Mouse (Mus musculus): ENCODE results near the gene Washc4. TPM values are rescaled to one million over a fixed set of nuclear protein-coding genes. Genes with fewer than 3 reads are reported as not detected.

Washc4 gene
- polyA plus RNA-seq, 1 experiment from 2014 or later, result 36.6 TPM

DNA sequence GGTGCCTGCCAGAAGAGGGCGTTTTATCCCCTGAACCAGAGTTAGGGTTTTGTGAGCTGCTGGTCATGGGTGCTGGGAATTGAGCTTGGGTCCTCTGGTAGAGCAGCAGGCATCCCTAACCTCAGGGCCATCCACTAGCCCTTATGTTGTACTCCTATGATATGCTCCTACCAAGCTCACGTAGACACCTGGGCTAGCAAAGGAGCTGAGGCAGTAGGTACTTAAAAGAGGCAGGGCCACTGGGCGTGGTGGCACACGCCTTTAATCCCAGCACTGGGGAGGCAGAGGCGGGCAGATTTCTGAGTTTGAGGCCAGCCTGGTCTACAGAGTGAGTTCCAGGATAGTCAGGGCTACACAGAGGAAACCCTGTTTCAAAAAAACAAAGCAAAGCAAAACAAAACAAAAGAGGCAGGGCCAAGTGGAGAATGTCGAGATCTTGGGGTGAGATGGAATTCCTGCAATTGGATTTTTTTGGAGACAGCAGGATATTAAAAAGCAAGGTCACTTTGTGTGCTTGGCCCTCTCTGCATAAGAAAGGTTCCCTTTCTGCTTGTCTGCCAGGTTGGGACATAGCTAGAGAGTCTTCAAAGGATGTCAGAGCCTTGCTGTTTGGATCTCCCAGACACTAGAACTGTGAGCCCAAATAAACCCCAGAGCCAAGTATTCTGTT lies 4.1 kb upstream of the Washc4 start:
- Histone ChIP-seq H3K4me3 (no peak overlapping the region), H3K27me3 (no peaks in the 10 kb centered on the region; the same call in 1 of the 2 replicates), H3K4me2 (no peak overlapping the region), H3K9ac (no peak overlapping the region), H3K36me3 (no peaks in the 10 kb centered on the region), H3K9me3 (no peaks in the 10 kb centered on the region), H3K27ac (replicated peaks) (peak overlapping the region; percentile 56; the same call in 1 of the 2 replicates), H3K4me1 (replicated peaks) (peaks cover 8% of the 10 kb centered on the region)
- 76% methylated on average over 6 of the region's 6 CpGs for WGBS
- ATAC-seq (ENCODE audit: low read depth), result no peak

DNA sequence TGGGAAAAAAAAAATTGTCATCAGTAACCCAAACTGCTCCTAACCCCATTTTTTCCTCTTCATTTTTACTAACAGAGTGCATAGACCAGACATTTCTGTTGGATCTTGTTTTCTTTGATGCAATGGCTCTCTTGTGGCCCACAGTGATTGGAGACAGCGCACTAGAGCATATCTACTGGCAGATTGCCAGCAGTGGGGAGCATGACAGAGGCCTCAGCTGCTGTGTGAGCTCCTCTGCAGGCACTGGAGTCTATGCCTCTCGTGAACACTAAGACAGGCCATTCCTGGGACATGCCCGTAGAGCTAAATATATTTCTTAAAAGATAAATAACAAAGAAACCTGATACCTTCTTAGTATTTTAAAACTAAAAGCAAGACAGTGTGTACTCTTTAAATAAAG lies 3.5 kb upstream of the Washc4 start:
- H3K4me1 ChIP-seq (replicated peaks), result peaks cover 14% of the 10 kb centered on the region
- no peak overlapping the region for H3K4me2 ChIP-seq
- H3K9ac ChIP-seq, result no peak overlapping the region
- peak; percentile 32; the same call in 1 of the 2 replicates for ATAC-seq (ENCODE audit: low read depth)
- WGBS, result 40% methylated on average over 3 of the region's 3 CpGs
- no peaks in the 10 kb centered on the region for H3K36me3 ChIP-seq
- no peaks in the 10 kb centered on the region; the same call in 1 of the 2 replicates for H3K27me3 ChIP-seq
- H3K4me3 ChIP-seq, result no peak overlapping the region
- no peaks in the 10 kb centered on the region for H3K9me3 ChIP-seq
- peak overlapping the region; percentile 56 for H3K27ac ChIP-seq (replicated peaks)

DNA sequence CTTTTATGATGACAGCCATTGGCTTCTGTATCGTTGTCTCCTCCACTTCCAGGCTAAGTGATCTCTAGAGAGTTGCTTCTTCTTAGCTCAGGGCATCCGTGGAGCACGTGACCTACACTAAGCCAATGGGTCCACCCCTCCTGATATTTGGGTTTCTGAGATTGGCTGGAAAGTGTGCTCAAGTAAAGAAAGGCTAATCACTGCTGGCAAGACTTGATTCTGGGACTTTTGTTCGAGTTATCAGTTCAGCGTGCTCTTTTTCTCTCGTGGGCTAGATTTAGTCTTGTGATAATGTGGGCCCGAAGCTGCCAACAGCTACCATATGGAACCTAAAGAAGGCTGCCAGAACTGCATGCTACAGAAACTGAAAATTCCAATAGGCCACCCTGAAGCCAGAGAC lies 1.3 kb upstream of the Washc4 start:
- Histone ChIP-seq H3K4me3 (no peak overlapping the region), H3K4me1 (replicated peaks) (peaks cover 28% of the 10 kb centered on the region), H3K4me2 (no peak overlapping the region), H3K27me3 (no peaks in the 10 kb centered on the region; the same call in 1 of the 2 replicates), H3K27ac (replicated peaks) (no peak overlapping the region), H3K36me3 (no peaks in the 10 kb centered on the region), H3K9me3 (no peaks in the 10 kb centered on the region), H3K9ac (no peak overlapping the region)
- ATAC-seq (ENCODE audit: low read depth), result no peak
- 74% methylated on average over 7 of the region's 7 CpGs for WGBS

DNA sequence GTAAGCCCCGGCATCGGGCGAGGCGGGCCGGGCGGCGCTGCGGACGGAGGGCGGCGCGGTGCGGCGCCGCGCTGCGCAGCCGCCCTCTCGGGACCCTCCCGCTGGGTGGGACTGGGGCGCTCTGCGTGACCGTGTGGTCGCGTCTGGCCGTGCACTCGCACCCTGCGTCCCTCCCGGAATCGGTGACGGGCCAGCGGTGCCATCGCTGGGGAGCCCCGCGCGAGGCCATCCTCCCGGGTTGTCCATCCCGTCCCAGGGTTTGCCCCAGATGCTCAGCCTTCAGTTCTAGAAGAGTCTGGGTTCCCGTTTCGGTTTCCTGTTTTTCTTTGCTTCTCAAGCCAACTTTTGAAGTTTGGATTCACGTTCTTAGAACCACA lies 539 bp downstream of the Washc4 start:
- no peaks in the 10 kb centered on the region for H3K9me3 ChIP-seq
- H3K4me2 ChIP-seq, result peak overlapping the region; percentile 57
- peak; percentile 88 for ATAC-seq (ENCODE audit: low read depth)
- H3K27ac ChIP-seq (replicated peaks), result peak overlapping the region; percentile 91
- under 1% methylated on average over 18 of the region's 41 CpGs for WGBS
- peak overlapping the region; percentile 76 for H3K4me3 ChIP-seq
- no peaks in the 10 kb centered on the region for H3K27me3 ChIP-seq
- peaks cover 28% of the 10 kb centered on the region for H3K4me1 ChIP-seq (replicated peaks)
- H3K36me3 ChIP-seq, result peaks cover 5% of the 10 kb centered on the region
- peak overlapping the region; percentile 90 for H3K9ac ChIP-seq

DNA sequence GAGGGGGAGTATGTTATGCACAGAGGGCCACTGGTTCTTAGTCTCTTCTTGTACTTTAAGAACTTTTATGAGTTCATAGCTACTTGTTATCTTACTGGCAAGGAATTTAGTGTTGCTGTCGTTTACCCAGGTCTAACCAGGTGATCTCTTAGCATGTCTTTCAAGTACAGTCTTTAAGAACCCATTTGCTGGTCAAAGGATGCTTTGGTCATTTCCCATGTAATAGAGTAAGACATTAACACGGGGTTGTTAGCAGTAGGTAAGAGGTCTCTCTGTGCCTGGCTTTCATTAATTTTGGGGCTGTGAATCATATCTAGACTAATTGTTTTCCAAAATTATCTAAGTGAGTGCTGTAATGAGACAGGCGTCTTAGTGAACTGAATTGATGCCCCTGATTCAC lies 1.8 kb downstream of the Washc4 start:
- no peaks in the 10 kb centered on the region for H3K9me3 ChIP-seq
- peak overlapping the region; percentile 76; the same call in 1 of the 2 replicates for H3K4me3 ChIP-seq
- peaks cover 15% of the 10 kb centered on the region for H3K36me3 ChIP-seq
- peaks cover 24% of the 10 kb centered on the region for H3K4me1 ChIP-seq (replicated peaks)
- no peak for ATAC-seq (ENCODE audit: low read depth)
- H3K27ac ChIP-seq (replicated peaks), result no peak overlapping the region
- no peaks in the 10 kb centered on the region for H3K27me3 ChIP-seq
- peak overlapping the region; percentile 57 for H3K4me2 ChIP-seq
- 78% methylated on average over 3 of the region's 3 CpGs for WGBS
- H3K9ac ChIP-seq, result 0 out of 2 replicates have a peak overlapping the region, but pooled peaks have one; percentile 90

DNA sequence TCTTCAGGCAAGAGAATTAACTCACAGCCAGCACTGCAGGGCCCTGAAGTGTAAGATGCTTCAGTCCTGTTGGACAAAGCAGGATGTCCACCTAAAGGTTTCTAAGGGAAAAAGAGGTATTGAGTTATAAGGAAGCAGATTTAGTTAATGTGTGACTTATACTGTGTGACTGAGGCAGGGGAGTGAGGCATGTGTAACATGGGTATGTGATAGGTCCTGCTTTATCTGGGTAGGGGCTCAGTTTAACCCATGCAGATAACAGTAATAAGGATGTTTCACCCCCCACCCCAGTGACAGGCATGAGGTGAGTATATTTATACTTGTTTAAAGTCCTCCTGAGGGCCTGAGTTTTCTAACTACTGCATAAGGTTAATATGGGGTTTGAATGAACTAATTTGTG lies 19.5 kb downstream of the Washc4 start:
- Histone ChIP-seq H3K9ac (no peak overlapping the region), H3K36me3 (peaks cover 89% of the 10 kb centered on the region), H3K4me3 (no peak overlapping the region), H3K27ac (replicated peaks) (no peak overlapping the region), H3K9me3 (no peaks in the 10 kb centered on the region), H3K4me1 (replicated peaks) (no peaks in the 10 kb centered on the region), H3K27me3 (no peaks in the 10 kb centered on the region), H3K4me2 (no peak overlapping the region)
- no peak for ATAC-seq (ENCODE audit: low read depth)

DNA sequence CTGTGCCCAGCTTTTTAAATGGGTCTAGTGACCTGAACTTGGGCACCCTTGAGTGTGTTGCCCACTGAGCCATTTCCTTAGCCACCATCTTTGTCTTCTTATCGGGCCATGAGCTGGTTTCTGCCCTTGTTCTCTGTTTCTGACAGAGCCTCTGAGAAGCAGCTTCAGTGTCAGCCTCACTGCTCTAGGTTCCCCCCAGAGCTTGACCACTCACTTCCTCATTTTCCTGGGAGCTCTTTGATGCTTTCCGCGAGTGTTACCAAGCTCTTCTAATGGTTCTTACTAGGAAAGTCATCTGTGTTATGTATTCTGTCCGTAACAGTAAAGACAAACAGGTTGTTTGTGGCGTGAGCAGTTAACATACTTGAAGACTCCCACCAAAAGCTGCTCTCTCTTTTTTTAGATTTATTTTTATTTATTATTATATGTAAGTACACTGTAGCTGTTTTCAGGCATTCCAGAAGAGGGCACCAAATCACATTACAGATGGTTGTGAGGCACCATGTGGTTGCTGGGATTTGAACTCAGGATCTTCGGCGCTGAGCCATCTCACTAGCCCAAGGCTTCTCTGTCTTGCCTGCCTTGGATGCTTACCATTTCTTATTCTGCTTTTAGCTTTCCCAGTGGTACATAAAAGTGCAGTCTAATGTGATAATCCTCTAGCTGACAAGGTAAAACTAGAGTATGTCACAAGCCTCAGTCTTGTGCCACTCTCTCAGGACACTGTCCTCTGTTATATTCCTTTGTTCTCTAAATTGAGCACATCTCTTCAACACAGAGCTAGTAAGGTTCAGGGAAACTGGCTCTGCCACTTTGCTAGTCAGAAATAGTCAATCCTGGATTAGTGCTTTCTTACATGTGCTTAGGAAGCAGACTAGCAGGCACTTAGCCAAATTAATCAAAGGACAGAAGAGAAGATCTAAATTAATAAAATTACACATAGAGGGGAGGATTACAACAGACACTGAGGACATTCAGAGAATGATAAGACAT lies 22.2 kb downstream of the Washc4 start:
- H3K36me3 ChIP-seq, result peaks cover 91% of the 10 kb centered on the region
- H3K27me3 ChIP-seq, result no peaks in the 10 kb centered on the region
- H3K4me3 ChIP-seq, result no peak overlapping the region
- WGBS, result 96% methylated on average over 7 of the region's 7 CpGs
- no peak overlapping the region for H3K4me2 ChIP-seq
- no peaks in the 10 kb centered on the region for H3K9me3 ChIP-seq
- H3K4me1 ChIP-seq (replicated peaks), result no peaks in the 10 kb centered on the region
- no peak for ATAC-seq (ENCODE audit: low read depth)
- no peak overlapping the region for H3K27ac ChIP-seq (replicated peaks)
- H3K9ac ChIP-seq, result no peak overlapping the region

DNA sequence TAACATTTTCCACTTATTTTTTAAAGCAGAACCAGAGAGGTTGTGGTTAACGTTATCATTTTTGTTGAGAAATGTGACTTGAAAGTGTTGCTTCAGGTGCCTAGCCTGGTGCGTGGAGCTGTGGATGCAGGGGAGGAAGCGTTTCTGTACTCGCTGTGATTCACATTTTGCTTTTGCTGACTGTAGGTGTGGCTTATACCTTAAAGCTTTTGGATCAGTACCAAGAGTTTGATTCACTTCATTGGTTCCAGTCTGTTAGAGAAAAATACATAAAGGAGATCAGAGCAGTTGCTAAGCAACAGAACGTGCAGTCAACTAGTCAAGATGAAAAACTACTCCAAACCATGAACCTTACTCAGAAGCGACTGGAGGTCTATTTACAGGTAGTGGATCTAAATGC lies 47.2 kb downstream of the Washc4 start:
- Histone ChIP-seq H3K9ac (no peak overlapping the region), H3K9me3 (no peaks in the 10 kb centered on the region), H3K4me2 (no peak overlapping the region), H3K4me3 (no peak overlapping the region), H3K36me3 (peaks cover 84% of the 10 kb centered on the region), H3K27ac (replicated peaks) (no peak overlapping the region), H3K4me1 (replicated peaks) (no peaks in the 10 kb centered on the region), H3K27me3 (no peaks in the 10 kb centered on the region)
- ATAC-seq (ENCODE audit: low read depth), result no peak
- 85% methylated on average over 6 of the region's 6 CpGs for WGBS

DNA sequence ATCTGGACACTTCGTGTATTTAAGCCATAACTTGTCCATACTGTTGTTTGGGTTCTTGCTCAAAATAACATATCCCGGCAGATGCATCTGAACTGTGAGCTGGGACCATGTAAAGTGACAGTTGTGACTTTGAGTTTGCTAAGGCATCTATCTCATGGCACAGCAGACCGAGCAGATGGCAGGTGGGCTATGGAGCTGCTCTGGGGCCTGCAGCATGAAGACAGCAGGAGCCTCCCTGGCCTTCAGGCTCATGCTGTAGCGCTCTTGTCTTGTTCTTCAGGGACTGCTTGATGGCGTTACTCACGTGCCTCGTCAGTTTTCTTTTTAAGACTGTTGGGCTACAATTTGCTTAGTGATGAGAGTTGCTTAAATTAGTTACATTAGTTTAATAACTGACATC lies 49.1 kb downstream of the Washc4 start:
- 94% methylated on average over 7 of the region's 7 CpGs for WGBS
- no peak for ATAC-seq (ENCODE audit: low read depth)
- H3K4me2 ChIP-seq, result no peak overlapping the region
- no peak overlapping the region for H3K4me3 ChIP-seq
- H3K9me3 ChIP-seq, result no peaks in the 10 kb centered on the region
- no peak overlapping the region for H3K27ac ChIP-seq (replicated peaks)
- no peaks in the 10 kb centered on the region for H3K27me3 ChIP-seq
- no peaks in the 10 kb centered on the region for H3K4me1 ChIP-seq (replicated peaks)
- no peak overlapping the region for H3K9ac ChIP-seq
- peaks cover 77% of the 10 kb centered on the region for H3K36me3 ChIP-seq

DNA sequence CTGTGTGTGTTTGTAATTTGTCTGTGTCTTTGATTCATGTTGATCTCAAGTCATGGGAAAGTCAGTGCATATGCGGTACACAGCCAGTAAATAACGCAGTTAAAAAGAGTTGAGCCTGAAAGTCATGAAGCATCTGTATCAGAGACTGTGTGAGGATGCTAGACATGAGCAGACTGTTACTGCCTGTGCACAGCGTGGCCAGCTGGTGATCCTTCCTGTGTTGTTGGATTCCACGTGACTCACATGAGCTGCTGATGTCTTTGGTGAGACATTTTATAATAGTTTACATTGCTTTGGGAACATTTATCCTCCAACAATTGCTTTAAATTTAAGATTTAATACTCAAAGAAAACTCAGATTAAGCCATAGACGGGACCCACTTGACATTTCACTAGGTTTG lies 51.0 kb downstream of the Washc4 start:
- ATAC-seq (ENCODE audit: low read depth), result no peak
- H3K36me3 ChIP-seq, result peaks cover 78% of the 10 kb centered on the region
- H3K9me3 ChIP-seq, result no peaks in the 10 kb centered on the region
- H3K4me2 ChIP-seq, result no peak overlapping the region
- H3K9ac ChIP-seq, result no peak overlapping the region
- WGBS, result 95% methylated on average over 5 of the region's 5 CpGs
- no peak overlapping the region for H3K4me3 ChIP-seq
- H3K27ac ChIP-seq (replicated peaks), result no peak overlapping the region
- H3K4me1 ChIP-seq (replicated peaks), result no peaks in the 10 kb centered on the region
- H3K27me3 ChIP-seq, result no peaks in the 10 kb centered on the region

DNA sequence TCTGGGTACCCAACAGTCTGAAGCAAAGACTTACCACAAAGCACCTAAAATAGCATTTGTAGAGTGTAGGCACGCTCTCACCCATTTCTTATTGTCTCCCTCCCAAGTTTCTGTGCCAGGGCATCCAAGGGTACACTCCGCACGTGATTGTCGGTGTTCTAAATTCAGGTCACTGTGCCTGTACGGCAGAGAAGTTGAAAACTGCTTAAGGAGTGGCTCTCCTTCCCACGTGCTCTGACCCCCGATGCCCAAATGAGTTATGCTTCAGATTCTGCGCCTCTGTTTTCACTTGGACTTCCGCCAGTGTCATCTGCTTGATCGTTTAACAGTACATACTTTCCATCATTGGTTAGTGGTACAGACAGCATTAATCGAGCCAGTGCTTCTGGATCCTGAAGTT lies 57.1 kb downstream of the Washc4 start:
- no peak overlapping the region for H3K4me3 ChIP-seq
- peaks cover 74% of the 10 kb centered on the region for H3K36me3 ChIP-seq
- H3K9me3 ChIP-seq, result no peaks in the 10 kb centered on the region
- peaks cover 7% of the 10 kb centered on the region for H3K4me1 ChIP-seq (replicated peaks)
- WGBS, result 80% methylated on average over 11 of the region's 11 CpGs
- H3K27me3 ChIP-seq, result no peaks in the 10 kb centered on the region
- no peak for ATAC-seq (ENCODE audit: low read depth)
- no peak overlapping the region for H3K4me2 ChIP-seq
- H3K9ac ChIP-seq, result no peak overlapping the region
- H3K27ac ChIP-seq (replicated peaks), result no peak overlapping the region

DNA sequence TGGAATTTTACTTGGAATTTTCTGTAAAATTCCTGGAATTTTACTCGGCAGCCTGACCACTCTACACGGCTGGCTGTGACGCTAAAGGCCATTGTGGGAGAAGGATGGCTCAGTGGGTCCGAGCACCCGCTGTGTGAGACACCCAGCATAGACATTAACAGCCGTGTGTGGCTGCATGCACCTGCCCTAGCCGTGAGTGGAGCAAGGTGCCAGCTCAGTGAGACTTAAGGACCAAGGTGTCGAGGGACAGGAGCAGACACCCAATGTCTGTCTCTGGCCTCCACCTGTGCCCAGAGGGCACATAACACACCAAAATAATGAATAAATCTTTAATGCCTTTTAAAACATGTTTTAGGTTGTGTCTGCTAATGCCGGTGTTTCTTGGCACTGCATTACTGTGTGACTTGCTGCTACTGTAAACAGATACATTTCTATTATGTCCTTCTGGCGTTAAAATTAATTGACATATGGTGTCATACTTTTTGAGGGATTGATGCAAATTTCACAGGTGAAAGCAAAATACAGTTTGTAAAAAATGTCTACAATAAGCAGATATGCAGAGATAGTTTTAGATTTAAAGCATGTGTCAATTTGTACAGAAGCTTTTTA lies 60.5 kb downstream of the Washc4 start:
- H3K36me3 ChIP-seq, result peaks cover 79% of the 10 kb centered on the region
- no peak for ATAC-seq (ENCODE audit: low read depth)
- 86% methylated on average over 10 of the region's 10 CpGs for WGBS

More for the DNA sequence above, 60.5 kb downstream of the Washc4 start:
- Histone ChIP-seq H3K4me3 (no peak overlapping the region), H3K27ac (replicated peaks) (no peak overlapping the region), H3K27me3 (no peaks in the 10 kb centered on the region), H3K9ac (no peak overlapping the region), H3K4me1 (replicated peaks) (peaks cover 13% of the 10 kb centered on the region), H3K4me2 (no peak overlapping the region), H3K9me3 (no peaks in the 10 kb centered on the region)

Data from neural tube, embryonic 13.5 days (tissue).